Mouse (Mus musculus) neutrophil, adult 5-6 weeks (primary cell): ENCODE measurements around the gene Arhgef11. TPM values are rescaled to one million over a fixed set of nuclear protein-coding genes. Genes with fewer than 3 reads are reported as not detected.

Source experiments
- ATAC-seq: fragments of 151-379, 151-347 bp; 2 replicates; pipeline ENCODE4 v1.8.0; 2017; ENCODE audit warnings: mild to moderate bottlenecking, moderate TSS enrichment; ENCODE audit not compliant: insufficient number of reproducible peaks, poor library complexity, low FRiP score, severe bottlenecking; ENCODE audit errors: extremely low read depth
- total RNA-seq: library from RNA; stranded (forward); fragments of 200-1000 nt; gene quantifications from 2 replicates; pipeline ENCODE4 v1.2.3, GENCODE M21; 2017

Gene Arhgef11
- total RNA-seq, 1 experiment from 2014 or later, result 31.5 TPM

DNA sequence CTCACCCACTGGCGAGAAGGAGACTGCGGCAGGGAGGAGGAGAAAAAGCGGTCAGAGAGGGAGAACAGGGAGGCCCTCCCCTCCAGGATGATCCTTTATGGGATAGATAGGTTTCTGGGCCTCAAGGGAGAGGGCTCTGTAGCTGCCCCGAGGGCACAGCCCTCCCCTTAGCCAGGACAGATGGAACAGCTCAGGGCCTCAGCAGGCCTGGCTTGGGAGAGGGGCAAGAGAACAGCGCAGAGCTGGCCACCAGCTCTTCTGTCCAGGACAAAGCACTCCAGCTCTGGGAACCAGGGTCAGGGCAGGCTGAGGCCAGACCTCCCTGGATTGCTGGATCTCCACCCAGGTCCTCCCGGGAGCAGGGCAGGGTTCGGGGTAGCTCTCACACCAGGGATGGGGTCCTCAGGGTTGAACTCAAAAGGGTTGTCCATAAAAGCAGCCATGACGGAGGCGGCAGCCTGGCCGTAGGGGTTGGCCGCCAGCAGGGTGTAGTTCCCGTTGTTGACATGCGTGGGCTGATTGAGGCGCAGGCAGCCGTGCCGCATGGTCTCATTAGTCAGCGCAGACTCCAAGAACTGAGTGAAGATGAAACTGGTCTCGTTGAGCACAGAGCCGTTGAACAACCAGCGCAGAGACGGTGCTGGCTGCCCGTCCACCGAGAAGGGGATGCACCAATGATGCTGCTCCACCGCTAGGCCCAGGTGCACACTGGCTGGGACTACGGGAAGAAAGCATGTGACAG, 166.1 kb downstream of the Arhgef11 start:
- no peak for ATAC-seq

DNA sequence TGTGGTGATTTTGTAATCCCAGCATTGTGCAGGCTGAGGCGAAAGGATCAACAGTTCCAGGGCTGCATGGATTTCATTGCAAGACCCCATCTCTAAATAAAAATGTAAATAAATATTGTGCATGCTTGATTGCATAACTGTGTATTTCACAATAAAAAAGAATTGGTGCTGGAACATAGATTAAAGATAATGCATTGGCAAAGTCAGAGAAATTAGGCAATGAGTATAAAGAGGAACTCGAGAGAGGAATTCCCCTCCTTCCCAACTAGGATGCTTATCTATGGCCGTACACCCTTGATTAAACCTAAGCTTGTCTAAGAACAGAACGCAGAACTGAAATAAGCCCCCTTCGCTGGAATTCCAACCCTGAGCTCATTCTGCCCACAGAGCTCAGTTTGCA, 167.8 kb downstream of the Arhgef11 start:
- ATAC-seq, result no peak

DNA sequence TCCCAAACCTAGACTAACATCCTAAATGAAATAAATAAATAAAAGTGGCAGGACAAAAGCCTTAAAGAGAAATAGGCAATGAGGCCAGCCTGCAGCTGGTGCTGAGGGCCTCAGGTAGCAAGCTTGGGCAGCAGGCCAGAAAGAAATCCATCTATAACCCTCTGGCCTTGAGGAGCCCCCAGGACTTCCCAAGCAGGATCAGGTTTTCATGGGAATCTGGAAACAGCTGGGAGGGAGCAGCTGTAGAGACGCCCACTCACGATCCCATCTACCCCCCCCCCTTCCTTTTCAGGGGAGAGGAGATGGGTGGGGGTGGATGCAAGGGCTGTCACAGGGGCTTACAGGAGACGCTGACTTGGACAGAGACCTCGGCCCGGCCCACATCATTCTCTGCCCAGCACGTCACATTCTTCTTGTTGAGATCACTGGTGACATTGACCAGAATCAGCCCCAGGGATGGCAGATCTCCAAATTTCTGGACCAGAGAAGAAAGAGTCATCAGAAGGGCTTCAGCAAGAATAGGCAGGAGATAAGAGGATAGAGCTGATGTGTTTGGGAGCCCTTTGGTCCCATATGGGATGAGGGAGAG, 168.4 kb downstream of the Arhgef11 start:
- ATAC-seq, result no peak

Other genes starting within 250 kb of the Arhgef11 start
- 148 and 155 TPM in 2 replicates for gene Fcrl1, start 241.2 kb upstream of the Arhgef11 start, total RNA-seq
- gene Fcrl5, start 181.8 kb upstream of the Arhgef11 start, total RNA-seq, result 1.1 and 2.0 TPM in 2 replicates
- gene Etv3, start 92.2 kb upstream of the Arhgef11 start, total RNA-seq, result 47.8 and 49.7 TPM in 2 replicates
- 0.12 and 1.7 TPM in 2 replicates for gene Lrrc71, start 131.1 kb downstream of the Arhgef11 start, total RNA-seq
- gene Ntrk1, start 177.6 kb downstream of the Arhgef11 start, total RNA-seq, result not detected in 2 replicates
- not detected in 2 replicates for gene Insrr, start 179.4 kb downstream of the Arhgef11 start, total RNA-seq
- gene Pear1, start 206.7 kb downstream of the Arhgef11 start, total RNA-seq, result 7.4 and 8.4 TPM in 2 replicates
- 11.8 and 14.6 TPM in 2 replicates for gene Sh2d2a, start 229.2 kb downstream of the Arhgef11 start, total RNA-seq